Mouse (Mus musculus): ENCODE results near the gene Stoml2.
A peak's percentile ranks its signal among the peaks of the same experiment; 100 is the strongest.

The Stoml2 gene

GRCm38 (mm10) chr4:43037860-43038566, 6.5 kb upstream of the Stoml2 start:
- peak; percentile 69 for DNase-seq (ENCODE audit: low spot score)

GRCm38 (mm10) chr4:43036356-43036755, 4.8 kb upstream of the Stoml2 start:
- no peak for DNase-seq (ENCODE audit: low spot score)

GRCm38 (mm10) chr4:43035851-43036250, 4.3 kb upstream of the Stoml2 start:
- DNase-seq (ENCODE audit: low spot score), result no peak

GRCm38 (mm10) chr4:43033481-43033880, 2.0 kb upstream of the Stoml2 start:
- DNase-seq (ENCODE audit: low spot score), result no peak

GRCm38 (mm10) chr4:43032501-43032900, 991 bp upstream of the Stoml2 start:
- DNase-seq (ENCODE audit: low spot score), result no peak

GRCm38 (mm10) chr4:43030780-43031230, 705 bp downstream of the Stoml2 start:
- peak; percentile 38 for DNase-seq (ENCODE audit: low spot score)

GRCm38 (mm10) chr4:43030352-43030751, 1.2 kb downstream of the Stoml2 start:
- DNase-seq (ENCODE audit: low spot score), result no peak

- no peak for DNase-seq (ENCODE audit: low spot score)
Observed at GRCm38 (mm10) chr4:43029749-43030148, 1.8 kb downstream of the Stoml2 start.

- DNase-seq (ENCODE audit: low spot score), result no peak
Observed at GRCm38 (mm10) chr4:43029121-43029520, 2.4 kb downstream of the Stoml2 start.

- peak; percentile 88 for DNase-seq (ENCODE audit: low spot score)
Observed at GRCm38 (mm10) chr4:43025084-43025960, 6.2 kb downstream of the Stoml2 start, which contains the start of gene Pigo. Pigo (minus strand) TSS chr4:43025819.

GRCm38 (mm10) chr4:43024673-43025072, 6.8 kb downstream of the Stoml2 start:
- DNase-seq (ENCODE audit: low spot score), result no peak

GRCm38 (mm10) chr4:43021341-43021740, 10.2 kb downstream of the Stoml2 start:
- DNase-seq (ENCODE audit: low spot score), result no peak

- DNase-seq (ENCODE audit: low spot score), result no peak
Observed at GRCm38 (mm10) chr4:43020876-43021275, 10.6 kb downstream of the Stoml2 start.

- DNase-seq (ENCODE audit: low spot score), result no peak
Observed at GRCm38 (mm10) chr4:43019641-43020465, 11.7 kb downstream of the Stoml2 start.

GRCm38 (mm10) chr4:43019176-43019575, 12.3 kb downstream of the Stoml2 start:
- DNase-seq (ENCODE audit: low spot score), result no peak

- DNase-seq (ENCODE audit: low spot score), result no peak
Observed at GRCm38 (mm10) chr4:43018156-43018555, 13.4 kb downstream of the Stoml2 start.

GRCm38 (mm10) chr4:43012091-43012490, 19.4 kb downstream of the Stoml2 start:
- DNase-seq (ENCODE audit: low spot score), result no peak

GRCm38 (mm10) chr4:43010161-43011038, 21.1 kb downstream of the Stoml2 start, which contains the start of gene Fancg:
Fancg (minus strand) TSS chr4:43010506.
- DNase-seq (ENCODE audit: low spot score), result peak; percentile 65

GRCm38 (mm10) chr4:43005765-43006164, 25.7 kb downstream of the Stoml2 start:
- DNase-seq (ENCODE audit: low spot score), result peak; percentile 32

GRCm38 (mm10) chr4:43004951-43005350, 26.6 kb downstream of the Stoml2 start:
- no peak for DNase-seq (ENCODE audit: low spot score)

Measured in spleen, adult 12 weeks (tissue).